In genomic region chr11:29129862-29130384, GRCm38 (mm10) we compare ENCODE assay signal across 8 mouse cellular contexts. TPM values are rescaled to one million over a fixed set of nuclear protein-coding genes. Genes with fewer than 3 reads are reported as not detected.
DNase-seq lines count a peak whose midpoint lies in the region; ATAC-seq and TF ChIP-seq lines count a peak whose summit lies in the region.

No protein-coding gene starts in this region.

- no peak for DNase-seq in heart, adult 9 months (ENCODE audit: low spot score in 2 of 2)
- peak; percentile 14 for DNase-seq in thymus, adult 2 months
- DNase-seq in thymus, postnatal 0 days (ENCODE audit: low spot score): no peak
- no peak for DNase-seq in hindbrain, embryonic 10.5 days (ENCODE audit: low spot score)
- peak; percentile 3 to 12 for DNase-seq in thymus, postnatal 36 days
- DNase-seq in gastrocnemius, postnatal 25 days: no peak

- no peaks in the 10 kb centered on the region for H3K9me3 ChIP-seq in heart, embryonic 13.5 days
- H3K9me3 ChIP-seq in hindbrain, embryonic 10.5 days: no peaks in the 10 kb centered on the region

- TF ChIP-seq CTCF in thymus, adult 2 months (IDR thresholded peaks at IDR 0.05; ENCODE audit: borderline replicate concordance, control insufficient read depth, extremely low read depth, insufficient read depth, low read length, poor library complexity): no peak

- peak overlapping the region; percentile 91 for H3K9ac ChIP-seq in heart, embryonic 13.5 days

- peaks cover 16% of the 10 kb centered on the region for H3K36me3 ChIP-seq in heart, embryonic 13.5 days
- H3K36me3 ChIP-seq in thymus, adult 2 months (ENCODE audit: control insufficient read depth, insufficient read depth, low read length): peaks cover 14% of the 10 kb centered on the region; the same call in 1 of the 2 replicates
- peaks cover 13% of the 10 kb centered on the region for H3K36me3 ChIP-seq in hindbrain, embryonic 10.5 days

- H3K27me3 ChIP-seq in heart, embryonic 13.5 days (replicated peaks): no peaks in the 10 kb centered on the region
- no peaks in the 10 kb centered on the region for H3K27me3 ChIP-seq in thymus, adult 2 months (ENCODE audit: control insufficient read depth, insufficient read depth, low read length)
- H3K27me3 ChIP-seq in hindbrain, embryonic 10.5 days (ENCODE audit: insufficient read depth, poor library complexity, severe bottlenecking): no peaks in the 10 kb centered on the region

- peak overlapping the region; percentile 87 for H3K4me2 ChIP-seq in heart, embryonic 13.5 days

- H3K4me1 ChIP-seq in heart, embryonic 13.5 days: peaks cover 9% of the 10 kb centered on the region
- H3K4me1 ChIP-seq in thymus, adult 2 months (replicated peaks; ENCODE audit: control insufficient read depth, insufficient read depth, low read length): no peaks in the 10 kb centered on the region; the same call in 1 of the 2 replicates
- H3K4me1 ChIP-seq in hindbrain, embryonic 10.5 days (replicated peaks): peaks cover 8% of the 10 kb centered on the region; the same call in 1 of the 2 replicates

- H3K4me3 ChIP-seq in heart, embryonic 13.5 days: peak overlapping the region; percentile 86
- peak overlapping the region; percentile 66 for H3K4me3 ChIP-seq in thymus, adult 2 months (ENCODE audit: control insufficient read depth, insufficient read depth, low read length)
- peak overlapping the region; percentile 88 for H3K4me3 ChIP-seq in hindbrain, embryonic 10.5 days

- no peak overlapping the region for H3K27ac ChIP-seq in heart, embryonic 13.5 days (replicated peaks)
- H3K27ac ChIP-seq in thymus, adult 2 months (ENCODE audit: control insufficient read depth, insufficient read depth, low read length): no peak overlapping the region
- H3K27ac ChIP-seq in hindbrain, embryonic 10.5 days: peak overlapping the region; percentile 94

- ATAC-seq in heart, embryonic 13.5 days (ENCODE audit: extremely low read depth, insufficient number of reproducible peaks, low FRiP score, low TSS enrichment): no peak
- peak; percentile 22 for ATAC-seq in megakaryocyte, adult 5-6 weeks (ENCODE audit: poor library complexity, severe bottlenecking)

- no peak for TF ChIP-seq POLR2A in thymus, adult 2 months (IDR thresholded peaks at IDR 0.05; ENCODE audit: control insufficient read depth, extremely low read depth, insufficient read depth, low read length, poor library complexity)

- 58% methylated on average over 10 of the region's 11 CpGs for WGBS in heart, embryonic 13.5 days
- 24% methylated on average over 11 of the region's 11 CpGs for WGBS in thymus, adult 2 months
- 77% methylated on average over 11 of the region's 11 CpGs for WGBS in hindbrain, embryonic 10.5 days

RNA-seq across cellular contexts. Expression of gene Pnpt1, which starts 0.6 kb away (rescaled TPM):
- 34.8 and 38.6 TPM in 2 replicates for polyA plus RNA-seq in heart, embryonic 13.5 days (2015; fragmentation: Nextera tagmentation; extraction: Ambion mirVana)
- 12.4 and 16.0 TPM in 2 replicates for polyA plus RNA-seq in thymus, adult 2 months (2012; rRNA removed)
- polyA plus RNA-seq in thymus, postnatal 0 days (2015; fragmentation: Nextera tagmentation; extraction: Ambion mirVana): 36.7 and 39.8 TPM in 2 replicates
- 27.5 and 39.0 TPM in 2 replicates for polyA plus RNA-seq in hindbrain, embryonic 10.5 days (2016; fragmentation: Nextera tagmentation; extraction: Ambion mirVana)
- 39.8 and 41.3 TPM in 2 replicates for total RNA-seq in megakaryocyte, adult 5-6 weeks (2015)
- 39.0 and 39.9 TPM in 2 replicates for total RNA-seq in megakaryocyte, adult 5-6 weeks (2017)
- total RNA-seq in gastrocnemius, postnatal 25 days (2021): 10 to 100 TPM; 14.3 to 15.3 TPM

RNA-seq across cellular contexts. Expression of gene Ppp4r3b, which starts 42.8 kb away (rescaled TPM):
- polyA plus RNA-seq in heart, embryonic 13.5 days (2015; fragmentation: Nextera tagmentation; extraction: Ambion mirVana): 41.1 and 43.5 TPM in 2 replicates
- 15.8 and 17.0 TPM in 2 replicates for polyA plus RNA-seq in thymus, adult 2 months (2012; rRNA removed)
- 115 and 124 TPM in 2 replicates for polyA plus RNA-seq in thymus, postnatal 0 days (2015; fragmentation: Nextera tagmentation; extraction: Ambion mirVana)
- polyA plus RNA-seq in hindbrain, embryonic 10.5 days (2016; fragmentation: Nextera tagmentation; extraction: Ambion mirVana): 80.2 and 92.8 TPM in 2 replicates
- 89.9 and 105 TPM in 2 replicates for total RNA-seq in megakaryocyte, adult 5-6 weeks (2015)
- 162 and 172 TPM in 2 replicates for total RNA-seq in megakaryocyte, adult 5-6 weeks (2017)
- total RNA-seq in gastrocnemius, postnatal 25 days (2021): 10 to 100 TPM; 23.6 to 25.0 TPM

Comparison
In these comparisons a context has a peak if more than half of its experiments do, and no peak if none do; other contexts are left out.
1. DNase-seq: peak in thymus, adult 2 months (single experiment) and thymus, postnatal 36 days (2 of 2); none in heart, adult 9 months (0 of 2), thymus, postnatal 0 days (single experiment), hindbrain, embryonic 10.5 days (single experiment) and gastrocnemius, postnatal 25 days (single experiment).
2. Peak in every context shown above with its lines, with median percentiles within 50 percentile points of each other: H3K4me3 ChIP-seq.